Mouse (Mus musculus) stomach, embryonic 14.5 days (tissue): ENCODE measurements around the gene Emx2. TPM values are rescaled to one million over a fixed set of nuclear protein-coding genes. Genes with fewer than 3 reads are reported as not detected.

Source experiments
- polyA plus RNA-seq: library from polyadenylated mRNA; unstranded; fragments of >200 nt; fragmentation: Nextera tagmentation; extraction: Ambion mirVana; gene quantifications from 2 replicates; pipeline ENCODE4 v1.2.1, GENCODE M21; 2014

Emx2 gene
- polyA plus RNA-seq, 1 experiment from 2014 or later, result 0.30 TPM

Other genes with a start within 250 kb of the Emx2 start
- gene Kcnk18, start 239.2 kb upstream of the Emx2 start, polyA plus RNA-seq, result 0.10 TPM in 1 of 2 replicates, not detected in the other
- gene Slc18a2, start 197.5 kb upstream of the Emx2 start, polyA plus RNA-seq, result 15.2 and 16.0 TPM in 2 replicates
- 30.0 and 53.3 TPM in 2 replicates for gene Rps12-ps3, start 136.1 kb upstream of the Emx2 start, polyA plus RNA-seq
- 16.7 and 20.3 TPM in 2 replicates for gene Pdzd8, start 112.6 kb upstream of the Emx2 start, polyA plus RNA-seq